Comparison of ENCODE assay signal across 7 mouse cellular contexts in genomic region chr7:105628633-105629032, GRCm38 (mm10). TPM values are rescaled to one million over a fixed set of nuclear protein-coding genes. Genes with fewer than 3 reads are reported as not detected.
DNase-seq lines count a peak whose midpoint lies in the region; ATAC-seq lines count a peak whose summit lies in the region.

No protein-coding gene starts in this region.

- no peak overlapping the region for H3K4me3 ChIP-seq in midbrain, embryonic 11.5 days (ENCODE audit: low read depth, low read length)
- no peak overlapping the region for H3K4me3 ChIP-seq in midbrain, embryonic 16.5 days (ENCODE audit: low read depth, low read length)
- no peak overlapping the region for H3K4me3 ChIP-seq in forebrain, embryonic 13.5 days
- H3K4me3 ChIP-seq in neural tube, embryonic 15.5 days (replicated peaks) = no peak overlapping the region

- 25% methylated on average over 3 of the region's 3 CpGs for WGBS in midbrain, embryonic 11.5 days
- 23% methylated on average over 3 of the region's 3 CpGs for WGBS in midbrain, embryonic 16.5 days
- 19% methylated on average over 3 of the region's 3 CpGs for WGBS in forebrain, embryonic 13.5 days
- WGBS in neural tube, embryonic 15.5 days = 23% methylated on average over 3 of the region's 3 CpGs

- peaks cover 24% of the 10 kb centered on the region for H3K4me1 ChIP-seq in midbrain, embryonic 11.5 days (ENCODE audit: control insufficient read depth, insufficient read depth, low read length)
- H3K4me1 ChIP-seq in midbrain, embryonic 16.5 days (ENCODE audit: control insufficient read depth, insufficient read depth, low read length) = peaks cover 37% of the 10 kb centered on the region
- peaks cover 36% of the 10 kb centered on the region for H3K4me1 ChIP-seq in forebrain, embryonic 13.5 days
- H3K4me1 ChIP-seq in neural tube, embryonic 15.5 days = peaks cover 45% of the 10 kb centered on the region

- intact Hi-C loops in heart, postnatal 25 days (cut with DNase I) = no loop called here
- intact Hi-C loops in left cerebral cortex, postnatal 14 days (cut with DNase I) = no loop called here

- no peak overlapping the region for H3K4me2 ChIP-seq in midbrain, embryonic 11.5 days
- no peak overlapping the region for H3K4me2 ChIP-seq in midbrain, embryonic 16.5 days (ENCODE audit: low read length)
- H3K4me2 ChIP-seq in forebrain, embryonic 13.5 days = no peak overlapping the region
- H3K4me2 ChIP-seq in neural tube, embryonic 15.5 days = no peak overlapping the region

- DNase-seq in midbrain, embryonic 11.5 days (ENCODE audit: low spot score, missing footprints) = no peak
- DNase-seq in heart, postnatal 25 days (ENCODE audit: low spot score) = peak; percentile 72
- peak; percentile 53 to 69 for DNase-seq in left cerebral cortex, postnatal 14 days (ENCODE audit: low spot score in 2 of 2)
- no peak for DNase-seq in urinary bladder, adult 2 months (ENCODE audit: low spot score)

- no peak overlapping the region for H3K27ac ChIP-seq in midbrain, embryonic 11.5 days (ENCODE audit: low read depth, low read length)
- H3K27ac ChIP-seq in midbrain, embryonic 16.5 days (ENCODE audit: low read length) = no peak overlapping the region
- H3K27ac ChIP-seq in forebrain, embryonic 13.5 days = peak overlapping the region; percentile 61
- H3K27ac ChIP-seq in neural tube, embryonic 15.5 days (replicated peaks) = 0 out of 2 replicates have a peak overlapping the region, but pooled peaks have one; percentile 33

- no peak overlapping the region for H3K9ac ChIP-seq in midbrain, embryonic 11.5 days (ENCODE audit: low read length)
- no peak overlapping the region for H3K9ac ChIP-seq in midbrain, embryonic 16.5 days (ENCODE audit: low read depth, low read length)
- H3K9ac ChIP-seq in forebrain, embryonic 13.5 days = no peak overlapping the region
- H3K9ac ChIP-seq in neural tube, embryonic 15.5 days (replicated peaks) = no peak overlapping the region

- ATAC-seq in midbrain, embryonic 11.5 days (ENCODE audit: low FRiP score) = peak; percentile 19; the same call in 1 of the 2 replicates
- no peak for ATAC-seq in midbrain, embryonic 16.5 days
- peak; percentile 20; the same call in 1 of the 2 replicates for ATAC-seq in forebrain, embryonic 13.5 days
- ATAC-seq in neural tube, embryonic 15.5 days (ENCODE audit: low FRiP score) = no peak

- 0 out of 2 replicates have a peak, but pooled peaks cover 3% of the 10 kb centered on the region for H3K27me3 ChIP-seq in midbrain, embryonic 11.5 days (ENCODE audit: control insufficient read depth, insufficient read depth, low read length)
- H3K27me3 ChIP-seq in midbrain, embryonic 16.5 days (ENCODE audit: control insufficient read depth, insufficient read depth, low read depth, low read length) = no peaks in the 10 kb centered on the region
- no peaks in the 10 kb centered on the region for H3K27me3 ChIP-seq in forebrain, embryonic 13.5 days
- H3K27me3 ChIP-seq in neural tube, embryonic 15.5 days (replicated peaks) = no peaks in the 10 kb centered on the region

- no peaks in the 10 kb centered on the region for H3K9me3 ChIP-seq in midbrain, embryonic 11.5 days (ENCODE audit: control insufficient read depth, low read length)
- H3K9me3 ChIP-seq in midbrain, embryonic 16.5 days (replicated peaks; ENCODE audit: control insufficient read depth, low read length, poor library complexity, severe bottlenecking) = no peaks in the 10 kb centered on the region
- no peaks in the 10 kb centered on the region for H3K9me3 ChIP-seq in forebrain, embryonic 13.5 days (replicated peaks)
- no peaks in the 10 kb centered on the region for H3K9me3 ChIP-seq in neural tube, embryonic 15.5 days (replicated peaks)

- peaks cover 7% of the 10 kb centered on the region; the same call in 1 of the 2 replicates for H3K36me3 ChIP-seq in midbrain, embryonic 11.5 days (ENCODE audit: control insufficient read depth, insufficient read depth, low read length)
- H3K36me3 ChIP-seq in midbrain, embryonic 16.5 days (ENCODE audit: control insufficient read depth, insufficient read depth, low read length) = peaks cover 6% of the 10 kb centered on the region; the same call in 1 of the 2 replicates
- peaks cover 18% of the 10 kb centered on the region for H3K36me3 ChIP-seq in forebrain, embryonic 13.5 days (ENCODE audit: poor library complexity, severe bottlenecking)
- H3K36me3 ChIP-seq in neural tube, embryonic 15.5 days = peaks cover 16% of the 10 kb centered on the region

RNA-seq across cellular contexts. Expression of gene Trim3, which starts 4.7 kb away (rescaled TPM):
- 20.3 and 23.8 TPM in 2 replicates for polyA plus RNA-seq in midbrain, embryonic 11.5 days (2014; fragmentation: Nextera tagmentation; extraction: Ambion mirVana)
- 106 and 117 TPM in 2 replicates for polyA plus RNA-seq in midbrain, embryonic 16.5 days (2015; fragmentation: Nextera tagmentation; extraction: Ambion mirVana)
- polyA plus RNA-seq in forebrain, embryonic 13.5 days (2015; fragmentation: Nextera tagmentation; extraction: Ambion mirVana) = 45.0 and 51.6 TPM in 2 replicates
- 10 to 100 TPM; 22.8 to 24.3 TPM for total RNA-seq in heart, postnatal 25 days (2021)
- total RNA-seq in left cerebral cortex, postnatal 14 days (2021) = 100 to 1,000 TPM; 146 to 148 TPM
- polyA plus RNA-seq in neural tube, embryonic 15.5 days (2015; fragmentation: Nextera tagmentation; extraction: Ambion mirVana) = 91.6 and 107 TPM in 2 replicates
- 57.0 and 64.8 TPM in 2 replicates for polyA plus RNA-seq in urinary bladder, adult 2 months (2012; rRNA removed)

RNA-seq across cellular contexts. Expression of gene Timm10b, which starts 11.2 kb away (rescaled TPM):
- polyA plus RNA-seq in midbrain, embryonic 11.5 days (2014; fragmentation: Nextera tagmentation; extraction: Ambion mirVana) = 118 and 141 TPM in 2 replicates
- polyA plus RNA-seq in midbrain, embryonic 16.5 days (2015; fragmentation: Nextera tagmentation; extraction: Ambion mirVana) = 127 and 131 TPM in 2 replicates
- 154 and 163 TPM in 2 replicates for polyA plus RNA-seq in forebrain, embryonic 13.5 days (2015; fragmentation: Nextera tagmentation; extraction: Ambion mirVana)
- total RNA-seq in heart, postnatal 25 days (2021) = 10 to 100 TPM; 80.9 to 90.1 TPM
- 10 to 100 TPM; 79.1 to 82.2 TPM for total RNA-seq in left cerebral cortex, postnatal 14 days (2021)
- polyA plus RNA-seq in neural tube, embryonic 15.5 days (2015; fragmentation: Nextera tagmentation; extraction: Ambion mirVana) = 163 and 179 TPM in 2 replicates
- 90.1 and 108 TPM in 2 replicates for polyA plus RNA-seq in urinary bladder, adult 2 months (2012; rRNA removed)

RNA-seq across cellular contexts. Expression of gene Arfip2, which starts 11.6 kb away (rescaled TPM):
- polyA plus RNA-seq in midbrain, embryonic 11.5 days (2014; fragmentation: Nextera tagmentation; extraction: Ambion mirVana) = 70.1 and 72.9 TPM in 2 replicates
- polyA plus RNA-seq in midbrain, embryonic 16.5 days (2015; fragmentation: Nextera tagmentation; extraction: Ambion mirVana) = 83.8 and 92.4 TPM in 2 replicates
- 76.1 and 76.4 TPM in 2 replicates for polyA plus RNA-seq in forebrain, embryonic 13.5 days (2015; fragmentation: Nextera tagmentation; extraction: Ambion mirVana)
- 10 to 100 TPM; 16.4 to 17.1 TPM for total RNA-seq in heart, postnatal 25 days (2021)
- 100 to 1,000 TPM in 1 of 2 experiments, 10 to 100 TPM in 1; 96.6 to 104 TPM for total RNA-seq in left cerebral cortex, postnatal 14 days (2021)
- polyA plus RNA-seq in neural tube, embryonic 15.5 days (2015; fragmentation: Nextera tagmentation; extraction: Ambion mirVana) = 82.0 and 89.0 TPM in 2 replicates
- 92.6 and 125 TPM in 2 replicates for polyA plus RNA-seq in urinary bladder, adult 2 months (2012; rRNA removed)

RNA-seq across cellular contexts. Expression of gene Gm45799, which starts 11.7 kb away (rescaled TPM):
- 10.5 and 11.9 TPM in 2 replicates for polyA plus RNA-seq in midbrain, embryonic 11.5 days (2014; fragmentation: Nextera tagmentation; extraction: Ambion mirVana)
- polyA plus RNA-seq in midbrain, embryonic 16.5 days (2015; fragmentation: Nextera tagmentation; extraction: Ambion mirVana) = 13.6 and 14.6 TPM in 2 replicates
- polyA plus RNA-seq in forebrain, embryonic 13.5 days (2015; fragmentation: Nextera tagmentation; extraction: Ambion mirVana) = 7.7 and 17.8 TPM in 2 replicates
- 1 to 10 TPM; 3.3 to 4.0 TPM for total RNA-seq in heart, postnatal 25 days (2021)
- total RNA-seq in left cerebral cortex, postnatal 14 days (2021) = 10 to 100 TPM; 10.6 to 13.6 TPM
- polyA plus RNA-seq in neural tube, embryonic 15.5 days (2015; fragmentation: Nextera tagmentation; extraction: Ambion mirVana) = 16.4 and 16.6 TPM in 2 replicates
- 49.2 and 53.0 TPM in 2 replicates for polyA plus RNA-seq in urinary bladder, adult 2 months (2012; rRNA removed)

RNA-seq across cellular contexts. Expression of gene Dnhd1, which starts 22.0 kb away (rescaled TPM):
- polyA plus RNA-seq in midbrain, embryonic 11.5 days (2014; fragmentation: Nextera tagmentation; extraction: Ambion mirVana) = 1.00 and 1.3 TPM in 2 replicates
- polyA plus RNA-seq in midbrain, embryonic 16.5 days (2015; fragmentation: Nextera tagmentation; extraction: Ambion mirVana) = 1.9 and 2.0 TPM in 2 replicates
- polyA plus RNA-seq in forebrain, embryonic 13.5 days (2015; fragmentation: Nextera tagmentation; extraction: Ambion mirVana) = 0.98 and 1.0 TPM in 2 replicates
- under 1 TPM; 0.65 to 0.73 TPM for total RNA-seq in heart, postnatal 25 days (2021)
- total RNA-seq in left cerebral cortex, postnatal 14 days (2021) = 1 to 10 TPM; 4.9 to 5.0 TPM
- polyA plus RNA-seq in neural tube, embryonic 15.5 days (2015; fragmentation: Nextera tagmentation; extraction: Ambion mirVana) = 1.3 and 1.9 TPM in 2 replicates
- 5.1 and 5.5 TPM in 2 replicates for polyA plus RNA-seq in urinary bladder, adult 2 months (2012; rRNA removed)

Comparison
In these comparisons a context has a peak if more than half of its experiments do, and no peak if none do; other contexts are left out.
1. ATAC-seq: peak in midbrain, embryonic 11.5 days (single experiment) and forebrain, embryonic 13.5 days (single experiment); none in midbrain, embryonic 16.5 days (single experiment) and neural tube, embryonic 15.5 days (single experiment).
2. DNase-seq: peak in heart, postnatal 25 days (single experiment) and left cerebral cortex, postnatal 14 days (2 of 2); none in midbrain, embryonic 11.5 days (single experiment) and urinary bladder, adult 2 months (single experiment).
3. H3K27ac ChIP-seq: peak in forebrain, embryonic 13.5 days (single experiment) and neural tube, embryonic 15.5 days (single experiment); none in midbrain, embryonic 11.5 days (single experiment) and midbrain, embryonic 16.5 days (single experiment).